Mouse (Mus musculus) natural killer cell, adult 2 months (primary cell): ENCODE measurements around the gene Gm10273.
"Not testable (repeated sequence)": the region's sequence is repeated elsewhere in the genome, so short reads cannot be mapped to it uniquely, and the experiment has no call there.

Experiments
- DNase-seq, 2 experiments: peaks; one replicate each; pipeline ENCODE4 v3.0.0; 2022; ENCODE audit warnings: low spot score in 2 of 2

Gene Gm10273

GRCm38 (mm10) chr10:59395461-59395860, at the start of gene Gm10273:
Gm10273 (plus strand) TSS chr10:59395632.
- DNase-seq: not testable (repeated sequence)

DNA sequence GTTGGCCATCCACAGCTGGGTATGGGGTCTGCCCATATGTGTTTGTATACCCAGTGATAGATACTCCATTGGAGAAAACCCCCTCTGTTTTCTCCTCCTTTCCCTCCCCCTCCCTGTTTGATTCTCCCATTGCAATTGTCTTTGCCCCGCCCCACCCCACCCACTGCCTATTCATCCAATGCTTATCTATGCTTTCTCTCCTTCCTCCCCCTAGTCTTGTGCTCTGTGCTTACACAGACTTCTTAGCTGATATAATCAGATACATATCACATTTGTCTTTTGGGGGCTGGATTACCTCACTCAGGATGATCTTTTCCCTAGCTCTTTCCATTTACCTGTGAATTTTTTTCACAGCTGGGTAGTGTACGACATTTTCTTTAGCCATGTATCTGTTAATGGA, 48.9 kb upstream of the Gm10273 start:
- DNase-seq: no peak

- DNase-seq: no peak
These were observed 47.2 kb upstream of the Gm10273 start for GRCm38 (mm10) chr10:59348200-59348599.

GRCm38 (mm10) chr10:59349536-59349935, 45.9 kb upstream of the Gm10273 start:
- DNase-seq: no peak

GRCm38 (mm10) chr10:59353065-59353464, 42.4 kb upstream of the Gm10273 start:
- DNase-seq: no peak

DNA sequence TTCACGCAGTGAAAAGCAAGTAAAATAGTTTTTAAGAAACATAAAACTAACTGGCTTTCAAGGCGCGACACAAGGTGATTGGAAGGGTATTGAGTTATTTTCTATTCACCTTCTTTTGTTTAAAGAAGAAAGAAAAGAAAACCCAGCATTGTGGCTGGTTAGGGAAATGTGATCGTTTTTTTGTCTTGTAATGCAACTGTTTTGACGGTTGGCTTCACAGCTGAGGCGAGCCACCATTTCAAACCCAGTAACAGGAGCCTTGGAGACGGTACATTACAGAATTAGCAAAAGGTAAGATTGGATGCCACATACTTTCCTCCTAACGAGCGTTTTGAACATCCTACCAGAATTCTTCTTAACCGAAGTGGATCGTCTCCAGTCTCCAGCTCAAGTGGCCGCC, 41.3 kb upstream of the Gm10273 start:
- no peak for DNase-seq

GRCm38 (mm10) chr10:59355020-59355419, 40.4 kb upstream of the Gm10273 start:
- DNase-seq: no peak

DNA sequence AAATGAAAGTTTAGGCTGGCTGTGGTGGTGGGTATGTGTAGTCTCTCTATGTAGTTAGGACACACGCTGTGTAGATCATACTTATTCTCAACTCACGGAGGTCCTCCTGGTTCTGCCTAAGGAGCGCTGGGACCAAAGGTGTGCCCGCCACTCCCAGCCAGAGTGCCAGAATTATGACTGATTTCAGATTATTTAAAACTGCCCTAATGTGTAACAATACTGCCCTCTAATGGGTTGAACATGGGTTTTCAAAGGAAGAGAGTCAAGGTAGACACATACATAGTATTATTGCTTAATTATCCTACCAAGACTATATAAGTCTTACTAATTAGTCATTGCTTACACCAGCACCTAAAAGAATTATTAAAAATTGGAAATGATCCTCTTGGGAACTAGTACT, 36.7 kb upstream of the Gm10273 start:
- DNase-seq: no peak

- no peak for DNase-seq
These were observed 32.2 kb upstream of the Gm10273 start for GRCm38 (mm10) chr10:59363208-59363607.

- DNase-seq: no peak
These were observed 30.9 kb upstream of the Gm10273 start for GRCm38 (mm10) chr10:59364551-59364950.

DNA sequence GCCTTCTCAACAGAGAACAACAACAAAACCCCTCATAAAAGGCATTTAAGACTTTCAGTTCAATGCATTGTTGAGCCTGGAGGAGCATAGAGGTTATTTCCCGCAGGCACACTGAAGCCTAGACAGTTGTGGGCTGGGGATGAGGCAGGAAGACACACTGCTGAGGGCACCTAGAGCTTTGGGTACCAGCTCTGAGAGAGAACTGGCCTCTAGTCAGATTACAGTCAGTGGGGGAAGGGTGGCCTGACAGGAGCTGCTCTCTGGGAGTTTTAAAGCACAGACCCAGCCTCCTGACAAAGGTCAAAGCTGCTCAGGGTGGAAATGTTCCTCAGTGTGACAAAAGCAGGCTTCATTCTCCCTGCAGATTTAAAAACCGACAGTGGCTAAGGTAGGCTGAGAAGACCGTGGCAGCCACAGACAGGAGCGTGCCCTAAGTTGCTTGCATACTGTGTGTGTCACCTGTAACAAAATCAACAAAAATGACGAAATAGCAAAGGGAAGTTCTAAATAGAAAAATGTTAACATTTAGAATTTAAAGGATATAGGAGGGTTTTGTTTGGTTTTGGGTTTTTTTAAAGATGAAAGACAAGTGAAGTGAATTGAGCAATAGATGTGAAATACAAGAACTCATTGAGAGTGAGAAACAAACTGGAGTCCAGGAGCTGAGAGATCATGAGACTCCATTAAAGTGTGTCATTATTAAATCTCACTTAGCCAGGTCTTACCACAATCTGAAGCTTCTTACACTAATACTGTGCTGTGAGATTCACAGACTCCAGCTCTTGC, 29.4 kb upstream of the Gm10273 start:
- no peak for DNase-seq

DNA sequence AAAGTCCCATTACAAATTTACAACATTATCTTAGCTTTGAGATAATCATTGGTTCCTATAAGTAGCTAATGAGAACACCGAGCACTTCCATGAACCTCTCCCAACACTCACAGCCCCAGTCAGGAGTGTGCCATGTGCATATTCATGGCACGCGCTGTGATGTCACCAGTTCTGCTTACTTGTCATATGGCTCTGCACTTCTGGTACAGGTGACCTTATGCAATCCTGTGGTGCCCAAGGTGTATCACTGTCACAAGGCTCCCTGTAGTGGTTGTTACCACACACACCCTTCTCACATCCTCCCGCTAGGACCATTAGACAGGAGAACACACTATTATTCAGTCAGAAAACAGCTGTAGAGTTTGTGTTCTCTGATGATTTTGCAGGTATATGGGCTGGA, 28.7 kb upstream of the Gm10273 start:
- DNase-seq: no peak

DNA sequence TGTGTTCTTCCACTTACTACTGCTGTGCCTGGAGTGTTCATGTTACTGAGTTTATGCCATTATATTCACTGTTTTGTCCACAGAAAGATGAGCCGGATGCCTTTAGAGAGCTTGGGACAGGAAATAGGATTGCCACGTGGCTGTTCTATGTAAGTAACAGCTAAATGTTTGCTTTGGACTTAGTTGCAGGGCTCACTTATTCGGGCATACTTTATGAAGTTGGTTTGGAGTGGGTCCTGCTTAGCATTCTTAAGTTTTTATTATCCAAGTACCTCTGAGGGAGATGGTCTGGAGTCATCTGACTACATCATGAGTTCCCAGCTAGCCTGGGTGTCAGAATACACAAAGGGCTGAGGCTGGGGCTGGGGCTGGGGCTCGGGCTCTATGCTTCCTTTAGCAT, 28.2 kb upstream of the Gm10273 start:
- DNase-seq: no peak

- DNase-seq: no peak
These were observed 26.7 kb upstream of the Gm10273 start for GRCm38 (mm10) chr10:59368729-59369128.

DNA sequence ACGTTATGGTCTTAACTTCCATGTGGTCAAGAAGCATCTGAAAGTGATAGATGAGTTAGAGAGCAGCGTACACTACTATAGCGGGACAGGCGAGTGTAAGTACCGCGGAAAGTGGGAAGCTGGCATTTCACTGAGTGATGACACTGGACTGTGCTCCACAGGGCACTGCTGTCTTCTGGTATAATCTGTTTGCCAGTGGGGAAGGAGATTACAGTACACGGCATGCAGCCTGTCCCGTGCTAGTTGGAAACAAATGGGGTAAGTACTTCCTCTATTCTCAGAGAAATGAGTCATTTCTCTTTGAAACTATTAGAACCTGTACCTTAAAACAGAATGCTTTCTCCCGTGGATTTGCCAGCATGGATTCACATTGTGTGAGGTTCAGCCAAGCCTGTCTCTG, 26.0 kb upstream of the Gm10273 start:
- no peak for DNase-seq

DNA sequence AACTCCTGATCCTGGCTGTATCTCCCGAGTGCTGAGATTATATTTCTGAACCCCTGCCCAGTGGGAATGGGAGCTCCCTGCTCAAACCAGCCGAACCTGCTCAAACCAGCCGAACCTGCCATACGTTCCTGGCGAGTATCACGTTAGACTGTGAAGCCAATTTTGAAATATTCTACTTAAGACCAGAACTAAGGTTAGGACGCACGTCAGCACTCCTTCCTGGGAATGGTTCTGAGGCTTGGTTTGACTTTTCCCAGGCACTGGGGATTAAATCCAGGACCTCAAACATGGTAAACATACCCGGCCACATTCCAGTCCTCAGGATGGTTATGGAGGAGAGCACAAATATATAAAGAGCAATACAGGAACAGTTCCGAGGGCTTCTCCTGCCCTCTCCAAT, 17.5 kb upstream of the Gm10273 start:
- DNase-seq: no peak

DNA sequence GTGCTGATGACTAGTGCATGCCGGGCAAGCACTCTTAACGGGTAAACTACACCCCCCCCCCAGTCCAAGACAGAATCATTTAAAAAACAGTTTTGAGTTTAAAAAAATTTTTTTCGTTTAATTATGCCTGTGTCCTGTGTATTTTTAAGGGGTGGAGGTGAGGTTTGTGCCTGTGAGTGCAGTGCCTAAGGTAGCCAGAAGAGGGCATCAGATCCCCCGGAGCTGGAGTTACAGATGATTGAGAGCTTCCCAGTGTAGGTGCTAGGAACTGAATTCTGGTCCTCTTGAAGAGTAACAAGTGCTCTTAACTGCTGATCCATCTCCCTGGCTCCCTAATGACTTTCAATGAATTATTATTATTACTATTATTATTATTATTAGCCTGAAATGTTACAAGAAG, 16.7 kb upstream of the Gm10273 start:
- no peak for DNase-seq

DNA sequence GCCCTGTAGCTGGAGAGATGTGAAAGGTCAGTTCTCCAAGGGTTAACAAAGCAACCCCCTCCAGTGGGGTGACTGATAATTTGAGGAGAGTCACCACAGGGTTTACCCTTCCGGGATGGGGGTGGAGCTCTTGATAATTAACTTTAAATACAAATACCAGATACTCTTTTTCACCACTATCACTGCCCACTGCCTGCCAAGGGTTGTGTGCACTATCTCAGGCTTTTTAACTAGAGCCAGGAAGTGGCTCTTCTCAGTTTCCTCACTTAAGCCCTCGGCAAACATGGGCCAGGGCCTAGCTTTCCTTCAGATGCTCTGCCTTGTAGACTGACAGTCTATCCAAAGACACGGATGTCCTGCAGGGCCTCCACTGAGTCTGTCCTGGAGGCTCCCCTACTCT, 15.5 kb upstream of the Gm10273 start:
- DNase-seq: no peak

DNA sequence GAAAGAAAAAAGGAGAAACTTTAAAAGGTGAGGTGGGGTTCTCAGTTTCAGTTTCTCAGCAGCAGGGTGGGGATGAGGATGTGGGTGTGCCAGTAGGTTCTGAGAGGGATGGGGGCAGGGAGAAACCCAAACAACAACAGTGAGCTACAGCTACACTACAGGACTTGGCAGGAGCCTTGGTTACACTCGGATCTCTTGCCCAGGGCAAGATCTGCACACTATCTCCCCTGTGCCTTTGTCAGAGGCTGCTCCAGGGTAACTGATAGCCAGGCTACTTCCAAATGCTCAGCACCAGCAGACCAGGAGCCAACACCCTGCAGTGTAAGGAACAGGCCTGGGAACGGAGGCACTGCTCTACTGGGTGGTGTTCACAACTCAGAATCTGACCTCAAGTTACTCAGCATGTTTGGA, 15.0 kb upstream of the Gm10273 start:
- DNase-seq: no peak

GRCm38 (mm10) chr10:59381563-59381962, 13.9 kb upstream of the Gm10273 start:
- not testable (repeated sequence) for DNase-seq

DNA sequence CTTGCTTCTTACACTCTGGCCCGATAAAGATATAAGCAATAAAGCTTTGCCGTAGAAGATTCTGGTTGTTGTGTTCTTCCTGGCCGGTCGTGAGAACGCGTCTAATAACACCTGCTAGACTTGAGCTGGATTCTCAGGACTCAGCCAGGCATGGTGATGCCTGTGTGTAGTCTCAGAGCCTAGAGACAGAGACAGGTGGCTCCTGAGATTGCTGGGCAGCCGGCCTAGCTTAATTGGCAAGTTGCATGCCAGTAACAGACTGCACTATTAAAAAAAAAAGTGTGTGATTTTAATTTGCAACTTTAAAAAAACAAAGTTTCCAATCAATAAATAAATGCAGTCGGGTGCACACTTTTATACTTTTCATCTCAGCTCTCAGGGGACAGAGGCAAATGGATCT, 8.5 kb upstream of the Gm10273 start:
- no peak for DNase-seq

DNA sequence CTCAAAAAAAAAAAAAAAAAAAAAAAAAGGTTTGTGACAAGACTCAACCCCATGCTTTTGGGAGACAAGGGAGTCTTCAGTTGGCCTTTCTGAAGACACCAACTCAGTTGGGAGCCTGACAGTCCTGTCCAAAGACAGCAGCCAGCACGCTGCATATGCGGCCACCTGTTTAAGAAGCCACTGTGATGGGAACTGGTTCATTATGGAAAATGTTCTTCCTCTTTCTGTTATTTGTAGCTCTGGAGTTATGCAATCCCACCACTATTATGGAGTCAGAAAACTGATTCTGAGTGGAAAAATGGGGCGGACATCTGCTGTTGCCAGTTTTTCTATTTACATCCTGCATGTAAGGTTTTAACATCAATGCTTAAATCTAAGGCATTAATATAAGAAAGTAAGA, 5.8 kb upstream of the Gm10273 start:
- DNase-seq: no peak

DNA sequence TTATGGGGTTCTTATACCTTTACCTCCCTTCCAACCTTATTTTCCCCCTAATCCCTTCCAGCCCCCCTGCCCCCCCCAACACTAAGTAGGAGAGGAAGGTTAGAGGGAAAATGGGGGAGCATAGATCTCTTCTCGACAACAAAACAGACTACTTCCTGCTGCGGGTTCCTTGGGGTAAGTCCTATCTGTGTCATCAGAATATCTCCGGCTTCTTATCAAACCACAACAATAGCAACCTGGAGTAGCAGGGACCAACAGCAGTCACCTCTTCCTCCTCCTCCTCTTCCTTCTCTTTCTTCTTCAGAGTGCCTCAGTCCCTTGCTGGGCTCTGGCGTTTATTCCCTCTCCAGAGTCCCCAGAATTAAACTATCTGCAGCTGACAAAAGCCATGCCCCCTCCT, 3.5 kb upstream of the Gm10273 start:
- DNase-seq: no peak
